Mouse (Mus musculus) liver, postnatal 0 days (tissue): ENCODE data around the gene Gm20388. TPM values are rescaled to one million over a fixed set of nuclear protein-coding genes. Genes with fewer than 3 reads are reported as not detected.

Source experiments
- ATAC-seq: fragments of 200-750 bp; cut with Nextera tagmentation; 2 replicates; pipeline ENCODE4 v1.8.0; 2017; ENCODE audit warnings: mild to moderate bottlenecking, moderate library complexity
- DNase-seq: peaks from one replicate; pipeline ENCODE4 v3.0.0-alpha.2; 2016
- H3K27ac ChIP-seq: fragments of 300-500 bp; sonication (generic); 2 replicates; pipeline ENCODE4 v1.5.1; 2014; ENCODE audit warnings: antibody characterized with exemption, moderate library complexity, mild to moderate bottlenecking, low read depth
- H3K27me3 ChIP-seq: fragments of 300-500 bp; sonication (generic); 2 replicates; pipeline ENCODE4 v1.6.1; 2014; ENCODE audit warnings: low read length, control low read depth, mixed read lengths; ENCODE audit not compliant: insufficient read depth
- H3K36me3 ChIP-seq: fragments of 300-500 bp; sonication (generic); replicated peaks from 2 replicates; pipeline ENCODE4 v1.6.1; 2014; ENCODE audit warnings: mild to moderate bottlenecking, control low read depth, low read length, moderate library complexity, mixed read lengths; ENCODE audit not compliant: insufficient read depth
- H3K4me1 ChIP-seq: fragments of 300-500 bp; sonication (generic); 2 replicates; pipeline ENCODE4 v1.6.1; 2014; ENCODE audit warnings: antibody characterized with exemption, mild to moderate bottlenecking, control low read depth; ENCODE audit not compliant: insufficient read depth
- H3K4me2 ChIP-seq: fragments of 300-500 bp; sonication (generic); 2 replicates; pipeline ENCODE4 v1.6.1; 2014; ENCODE audit warnings: low read depth, mild to moderate bottlenecking, low read length, moderate library complexity, mixed read lengths
- H3K4me3 ChIP-seq: fragments of 300-500 bp; sonication (generic); 2 replicates; pipeline ENCODE4 v1.5.1; 2014; ENCODE audit warnings: low read depth, low read length
- H3K9ac ChIP-seq: fragments of 300-500 bp; sonication (generic); replicated peaks from 2 replicates; pipeline ENCODE4 v1.6.1; 2014; ENCODE audit warnings: mild to moderate bottlenecking, moderate library complexity
- H3K9me3 ChIP-seq: fragments of 300-500 bp; sonication (generic); 2 replicates; pipeline ENCODE4 v1.6.1; 2016; ENCODE audit warnings: mild to moderate bottlenecking, control low read depth, low read length, mixed read lengths
- CTCF ChIP-seq: sonication (generic); IDR thresholded peaks from 2 replicates; pipeline ENCODE4 v1.5.1; 2016; ENCODE audit warnings: antibody characterized with exemption, low read depth
- EP300 ChIP-seq: IDR thresholded peaks from 2 replicates; pipeline ENCODE4 v1.6.1; 2016; ENCODE audit warnings: antibody characterized with exemption, low read depth, mild to moderate bottlenecking
- WGBS: fragments of 180-500 bp; shearing (Covaris S2); extraction: QIAGEN DNeasy Blood & Tissue Kit; methylation state at CpG from one replicate; pipeline ENCODE4 v1.1.7; 2014; ENCODE audit not compliant: insufficient replicate concordance; 5-methylcytosine and 5-hydroxymethylcytosine counted together
- polyA plus RNA-seq: library from polyadenylated mRNA; unstranded; fragments of >200 nt; fragmentation: Nextera tagmentation; extraction: Ambion mirVana; gene quantifications from 2 replicates; pipeline ENCODE4 v1.2.1, GENCODE M21; 2015

Gene Gm20388
- polyA plus RNA-seq, 1 experiment from 2014 or later = not detected

DNA sequence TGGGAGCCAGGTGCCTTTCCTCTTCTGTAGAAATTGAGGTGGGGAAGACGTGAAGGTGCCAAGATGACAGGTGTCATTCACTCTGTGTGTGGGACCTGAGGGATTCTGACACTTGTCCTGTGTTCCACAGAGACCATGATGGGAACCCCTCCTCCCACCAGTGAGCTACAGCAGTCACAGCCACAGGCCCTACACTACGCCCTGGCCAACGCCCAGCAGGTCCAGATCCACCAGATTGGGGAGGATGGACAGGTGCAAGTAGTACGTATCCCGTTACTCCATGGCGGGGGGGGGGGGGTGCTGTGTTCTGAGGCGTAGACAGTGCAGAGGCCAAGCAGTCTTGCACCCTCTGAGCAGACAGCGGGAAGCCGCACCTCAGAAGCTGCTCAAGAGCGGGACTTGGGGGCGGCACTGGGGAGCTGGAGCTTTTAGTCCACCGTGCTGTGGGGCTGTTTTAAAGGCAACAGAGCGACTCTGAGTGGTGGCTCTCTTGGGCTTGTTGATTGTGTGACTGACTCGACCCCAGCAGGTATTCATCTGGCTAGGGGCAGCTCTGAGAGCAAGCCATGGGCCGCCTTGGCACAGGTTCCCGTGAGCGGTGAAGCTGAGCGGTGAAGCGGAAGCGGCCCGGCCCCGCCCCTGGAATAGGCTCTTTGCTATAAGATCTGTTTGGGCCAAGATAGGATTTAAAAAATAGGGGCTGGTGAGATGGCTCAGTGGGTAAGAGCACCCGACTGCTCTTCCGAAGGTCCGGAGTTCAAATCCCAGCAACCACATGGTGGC lies 2095.0 kb downstream of the Gm20388 start:
- 91% methylated on average over 24 of the region's 25 CpGs for WGBS
- no peak overlapping the region for H3K27ac ChIP-seq
- DNase-seq = no peak
- H3K4me3 ChIP-seq = no peak overlapping the region
- peaks cover 47% of the 10 kb centered on the region for H3K36me3 ChIP-seq
- no peak overlapping the region for H3K9ac ChIP-seq
- H3K4me2 ChIP-seq = no peak overlapping the region
- ATAC-seq = no peak
- no peak for TF ChIP-seq EP300
- TF ChIP-seq CTCF = no peak
- no peaks in the 10 kb centered on the region for H3K4me1 ChIP-seq
- no peaks in the 10 kb centered on the region for H3K27me3 ChIP-seq
- H3K9me3 ChIP-seq = no peaks in the 10 kb centered on the region

GRCm38 (mm10) chr8:122006688-122007484 lies 2096.2 kb downstream of the Gm20388 start:
- no peak overlapping the region for H3K4me3 ChIP-seq
- no peaks in the 10 kb centered on the region for H3K9me3 ChIP-seq
- no peak for ATAC-seq
- no peaks in the 10 kb centered on the region for H3K4me1 ChIP-seq
- no peaks in the 10 kb centered on the region for H3K27me3 ChIP-seq
- no peak overlapping the region for H3K27ac ChIP-seq
- no peak for DNase-seq
- H3K36me3 ChIP-seq = peaks cover 42% of the 10 kb centered on the region
- 88% methylated on average over 13 of the region's 13 CpGs for WGBS
- TF ChIP-seq EP300 (no peak), CTCF (no peak)
- no peak overlapping the region for H3K4me2 ChIP-seq
- no peak overlapping the region for H3K9ac ChIP-seq

GRCm38 (mm10) chr8:122008395-122008794 lies 2097.8 kb downstream of the Gm20388 start:
- ATAC-seq = no peak
- Histone ChIP-seq H3K9ac (no peak overlapping the region), H3K9me3 (no peaks in the 10 kb centered on the region), H3K27ac (no peak overlapping the region), H3K4me1 (no peaks in the 10 kb centered on the region), H3K4me3 (no peak overlapping the region), H3K36me3 (peaks cover 40% of the 10 kb centered on the region), H3K27me3 (no peaks in the 10 kb centered on the region), H3K4me2 (no peak overlapping the region)
- no peak for TF ChIP-seq CTCF
- no peak for TF ChIP-seq EP300
- WGBS = 80% methylated on average over 5 of the region's 5 CpGs
- no peak for DNase-seq

GRCm38 (mm10) chr8:122010638-122011037 lies 2100.0 kb downstream of the Gm20388 start:
- Histone ChIP-seq H3K36me3 (peaks cover 33% of the 10 kb centered on the region), H3K4me3 (no peak overlapping the region), H3K27ac (no peak overlapping the region), H3K27me3 (no peaks in the 10 kb centered on the region), H3K9ac (no peak overlapping the region), H3K4me1 (no peaks in the 10 kb centered on the region), H3K4me2 (no peak overlapping the region), H3K9me3 (no peaks in the 10 kb centered on the region)
- 80% methylated on average over 5 of the region's 5 CpGs for WGBS
- no peak for DNase-seq
- TF ChIP-seq CTCF (no peak), EP300 (no peak)
- no peak for ATAC-seq

DNA sequence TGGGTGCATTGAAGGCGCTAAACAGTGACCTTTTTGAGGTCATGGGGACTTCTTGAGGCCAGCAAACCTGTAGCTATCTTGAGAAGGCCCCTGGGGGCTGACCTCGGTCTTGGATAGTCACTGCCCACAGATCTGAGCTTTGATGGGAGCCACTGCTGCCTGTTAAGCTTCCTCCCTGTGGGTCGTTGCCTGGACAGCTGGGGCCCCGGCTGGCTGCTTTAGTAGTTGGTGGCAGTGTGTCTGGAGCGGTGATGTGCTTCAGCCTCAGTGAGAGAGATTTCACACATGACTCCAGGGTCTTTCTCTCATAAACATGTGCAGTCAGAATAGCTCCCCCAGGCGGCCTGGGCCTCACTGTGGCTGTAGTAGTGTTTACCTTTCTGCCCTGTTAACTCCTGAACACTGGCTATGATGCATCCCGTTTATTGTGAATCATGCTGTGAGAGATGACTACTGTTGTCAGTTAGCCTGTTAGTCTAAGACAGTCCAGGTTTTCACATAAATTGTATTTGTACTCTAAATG lies 2100.5 kb downstream of the Gm20388 start:
- WGBS = 72% methylated on average over 7 of the region's 7 CpGs
- Histone ChIP-seq H3K4me3 (no peak overlapping the region), H3K36me3 (peaks cover 33% of the 10 kb centered on the region), H3K4me2 (no peak overlapping the region), H3K9ac (no peak overlapping the region), H3K9me3 (no peaks in the 10 kb centered on the region), H3K27ac (no peak overlapping the region), H3K4me1 (no peaks in the 10 kb centered on the region), H3K27me3 (no peaks in the 10 kb centered on the region)
- no peak for TF ChIP-seq EP300
- 0 out of 2 replicates have a peak, but pooled peaks have one; percentile 2 for TF ChIP-seq CTCF
- ATAC-seq (no peak), DNase-seq (no peak)

DNA sequence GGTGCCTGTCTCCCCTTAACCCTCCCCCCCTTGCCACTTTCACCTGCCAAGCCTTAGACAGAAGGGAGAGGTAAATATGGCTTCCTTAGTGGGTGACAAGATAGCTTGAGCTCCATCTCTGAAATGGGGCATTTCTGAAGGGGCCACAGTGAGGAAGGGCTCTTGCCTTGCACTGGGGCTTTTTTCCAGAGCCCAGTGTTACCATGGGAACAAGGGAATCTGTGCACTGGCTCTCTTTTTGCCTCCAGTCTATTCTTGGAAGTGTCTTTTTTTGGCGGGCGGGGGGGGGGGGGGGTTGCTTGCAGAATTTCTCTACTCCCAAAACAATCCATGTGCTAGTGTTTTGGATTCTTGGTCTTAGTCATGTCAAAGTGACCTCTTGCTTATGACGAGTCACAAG lies 2104.0 kb downstream of the Gm20388 start:
- H3K27me3 ChIP-seq = no peaks in the 10 kb centered on the region
- TF ChIP-seq CTCF (no peak), EP300 (no peak)
- H3K9ac ChIP-seq = no peak overlapping the region
- H3K9me3 ChIP-seq = no peaks in the 10 kb centered on the region
- 70% methylated on average over 3 of the region's 3 CpGs for WGBS
- ATAC-seq = no peak
- H3K4me1 ChIP-seq = no peaks in the 10 kb centered on the region
- H3K27ac ChIP-seq = no peak overlapping the region
- H3K4me2 ChIP-seq = no peak overlapping the region
- no peak overlapping the region for H3K4me3 ChIP-seq
- peaks cover 19% of the 10 kb centered on the region for H3K36me3 ChIP-seq
- no peak for DNase-seq
